Comparison of ENCODE assay signal across 22 mouse cellular contexts in the genomic region with DNA sequence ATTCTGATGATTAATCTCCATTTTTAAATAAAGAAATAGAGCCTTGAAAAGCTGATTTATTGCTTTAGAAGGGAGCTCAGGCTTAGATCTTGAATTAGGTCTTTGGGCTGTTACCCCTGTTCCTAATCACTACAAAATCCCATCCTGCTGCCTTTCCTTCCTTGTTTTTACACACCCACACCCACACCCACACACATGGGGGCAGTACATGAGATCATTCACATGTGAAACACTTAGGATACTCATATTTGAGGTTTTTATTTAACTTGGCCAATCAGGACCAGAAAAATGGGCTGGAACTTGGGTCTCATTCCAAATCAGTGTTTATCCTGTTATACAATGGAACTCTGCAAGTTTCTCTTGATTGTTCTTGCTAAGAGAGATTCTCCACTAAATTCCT. TPM values are rescaled to one million over a fixed set of nuclear protein-coding genes. Genes with fewer than 3 reads are reported as not detected.
A peak's percentile ranks its signal among the peaks of the same experiment; 100 is the strongest.
DNase-seq lines count a peak whose midpoint lies in the region; ATAC-seq and TF ChIP-seq lines count a peak whose summit lies in the region.
"Had no signal": no experiment of that assay in that cellular context is flagged by ENCODE, and none has a peak within 500 bp of the region (broad histone marks: within the 10 kb centered on the region; RNA-seq: fewer than 3 reads in every experiment).

No protein-coding gene starts in this region.

- H3K36me3 ChIP-seq in liver, adult 2 months (ENCODE audit: control insufficient read depth, insufficient read depth, low read length) = peaks cover 47% of the 10 kb centered on the region
- peaks cover 25% of the 10 kb centered on the region for H3K36me3 ChIP-seq in liver, embryonic 12.5 days
- H3K36me3 ChIP-seq in E14TG2a.4 (ENCODE audit: insufficient read depth, low read length) = peaks cover 31% of the 10 kb centered on the region

- H3K4me3 ChIP-seq in gastrocnemius, adult 2 months = no peak overlapping the region
- H3K4me3 ChIP-seq in liver, adult 2 months (ENCODE audit: insufficient read depth, low read depth, low read length) = no peak overlapping the region
- no peak overlapping the region for H3K4me3 ChIP-seq in liver, embryonic 12.5 days
- H3K4me3 ChIP-seq in E14TG2a.4 (replicated peaks; ENCODE audit: low read length) = peak overlapping the region; percentile 96; the same call in 1 of the 2 replicates

- no peak overlapping the region for H3K4me2 ChIP-seq in liver, embryonic 12.5 days

- no peak for TF ChIP-seq CTCF in gastrocnemius, adult 2 months (IDR thresholded peaks at IDR 0.05)
- TF ChIP-seq CTCF in liver, adult 2 months (IDR thresholded peaks at IDR 0.05; ENCODE audit: low read depth, low read length) = no peak
- TF ChIP-seq CTCF in E14TG2a.4 (conservative IDR thresholded peaks at IDR 0.05; ENCODE audit: low read length) = no peak

- H3K9me3 ChIP-seq in liver, embryonic 12.5 days (replicated peaks) = no peaks in the 10 kb centered on the region
- H3K9me3 ChIP-seq in E14TG2a.4 (ENCODE audit: low read length) = no peaks in the 10 kb centered on the region
- H3K9me3 ChIP-seq: forebrain, embryonic 13.5 days; G1E; hindbrain, embryonic 12.5 days had no signal

- H3K27ac ChIP-seq in gastrocnemius, adult 2 months = peak overlapping the region; percentile 93
- no peak overlapping the region; the same call in 1 of the 2 replicates for H3K27ac ChIP-seq in liver, adult 2 months (replicated peaks; ENCODE audit: insufficient read depth, low read depth, low read length)
- no peak overlapping the region for H3K27ac ChIP-seq in liver, embryonic 12.5 days
- H3K27ac ChIP-seq: forebrain, embryonic 13.5 days had no signal

- intact Hi-C loops in gastrocnemius, adult 2 months (cut with DNase I) = no loop called here
- intact Hi-C loops in gastrocnemius, postnatal 14 days (cut with DNase I; ENCODE audit: low total_unique reads) = no loop called here

- H3K9ac ChIP-seq in liver, adult 2 months (ENCODE audit: low read depth, low read length) = no peak overlapping the region
- no peak overlapping the region for H3K9ac ChIP-seq in liver, embryonic 12.5 days
- H3K9ac ChIP-seq: forebrain, embryonic 13.5 days; forebrain, postnatal 0 days; hindbrain, embryonic 12.5 days had no signal

- ATAC-seq in liver, embryonic 12.5 days = no peak
- ATAC-seq: inflammation-experienced regulatory T-cells, adult 6 months; intestine, postnatal 0 days had no signal

- H3K4me1 ChIP-seq in liver, adult 2 months (ENCODE audit: control insufficient read depth, insufficient read depth, low read length) = peaks cover 16% of the 10 kb centered on the region
- H3K4me1 ChIP-seq in liver, embryonic 12.5 days = peaks cover 38% of the 10 kb centered on the region
- peaks cover 35% of the 10 kb centered on the region for H3K4me1 ChIP-seq in E14TG2a.4 (replicated peaks; ENCODE audit: low read depth, low read length)

- no peaks in the 10 kb centered on the region for H3K27me3 ChIP-seq in liver, adult 2 months (ENCODE audit: control insufficient read depth, insufficient read depth, low read length)
- H3K27me3 ChIP-seq in liver, embryonic 12.5 days (replicated peaks) = no peaks in the 10 kb centered on the region; the same call in 1 of the 2 replicates
- H3K27me3 ChIP-seq in E14TG2a.4 (ENCODE audit: insufficient read depth, low read length) = no peaks in the 10 kb centered on the region
- H3K27me3 ChIP-seq: CH12.LX; forebrain, embryonic 13.5 days; hindbrain, embryonic 12.5 days had no signal

- TF ChIP-seq POLR2A in liver, adult 2 months (IDR thresholded peaks at IDR 0.05; ENCODE audit: extremely low read depth, insufficient read depth, low read length) = no peak

- H3K79me2 ChIP-seq in liver, adult 2 months (ENCODE audit: control insufficient read depth, insufficient read depth, low read length) = peaks cover 5% of the 10 kb centered on the region; the same call in 1 of the 2 replicates

- DNase-seq in gastrocnemius, adult 2 months = peak; percentile 57
- no peak for DNase-seq in gastrocnemius, postnatal 10 days
- peak; percentile 83 for DNase-seq in liver, adult 2 months (ENCODE audit: extremely low read depth, low read depth, low spot score)
- peak; percentile 29 for DNase-seq in gastrocnemius, postnatal 14 days
- DNase-seq in right cerebral cortex, adult 2 months (ENCODE audit: low spot score in 2 of 2) = no peak
- DNase-seq in yolk sac, embryonic 10.5 days (ENCODE audit: low spot score) = no peak
- DNase-seq: adrenal gland, postnatal 10 days; cerebellum, adult 11-12 months; cerebellum, adult 9-11 months; cerebellum, postnatal 36 days; forebrain, postnatal 0 days; heart, adult 2 months; heart, postnatal 4 days had no signal

RNA-seq across cellular contexts. Expression of gene Psma4, which starts 1.1 kb away (rescaled TPM):
- 100 to 1,000 TPM; 131 TPM for total RNA-seq in gastrocnemius, adult 2 months (2021)
- total RNA-seq in gastrocnemius, postnatal 10 days (2021) = 100 to 1,000 TPM; 164 to 166 TPM
- 166 and 211 TPM in 2 replicates for total RNA-seq in liver, adult 2 months (2014; rRNA removed)
- polyA plus RNA-seq in liver, adult 2 months (2012; rRNA removed) = 84.5 and 88.1 TPM in 2 replicates
- polyA plus RNA-seq in liver, embryonic 12.5 days (2016; fragmentation: Nextera tagmentation; extraction: Ambion mirVana) = 211 and 216 TPM in 2 replicates
- 100 to 1,000 TPM; 129 to 136 TPM for total RNA-seq in gastrocnemius, postnatal 14 days (2021)

RNA-seq across cellular contexts. Expression of gene AY074887, which starts 1.3 kb away (rescaled TPM):
- not detected for total RNA-seq in gastrocnemius, adult 2 months (2021)
- total RNA-seq in gastrocnemius, postnatal 10 days (2021) = not detected
- not detected in 2 replicates for total RNA-seq in liver, adult 2 months (2014; rRNA removed)
- not detected in 2 replicates for polyA plus RNA-seq in liver, adult 2 months (2012; rRNA removed)
- polyA plus RNA-seq in liver, embryonic 12.5 days (2016; fragmentation: Nextera tagmentation; extraction: Ambion mirVana) = 0.48 and 0.61 TPM in 2 replicates
- total RNA-seq in gastrocnemius, postnatal 14 days (2021) = not detected
- total RNA-seq: adrenal gland, postnatal 10 days; CH12.LX; forebrain, postnatal 0 days; G1E; heart, adult 2 months; heart, postnatal 10 days; heart, postnatal 4 days had no signal
- polyA plus RNA-seq: G1E; heart, adult 2 months had no signal

RNA-seq across cellular contexts. Expression of gene Chrna5, which starts 31.2 kb away (rescaled TPM):
- total RNA-seq in gastrocnemius, adult 2 months (2021) = not detected
- not detected for total RNA-seq in gastrocnemius, postnatal 10 days (2021)
- total RNA-seq in liver, adult 2 months (2014; rRNA removed) = not detected in 2 replicates
- not detected in 2 replicates for polyA plus RNA-seq in liver, adult 2 months (2012; rRNA removed)
- polyA plus RNA-seq in liver, embryonic 12.5 days (2016; fragmentation: Nextera tagmentation; extraction: Ambion mirVana) = 0.06 and 0.20 TPM in 2 replicates
- total RNA-seq in gastrocnemius, postnatal 14 days (2021) = under 1 TPM in 1 of 2 experiments, not detected in 1; 0.12 TPM
- total RNA-seq: CH12.LX; heart, adult 2 months; heart, postnatal 10 days; heart, postnatal 4 days had no signal
- polyA plus RNA-seq: heart, adult 2 months; inflammation-experienced regulatory T-cells, adult 6 months had no signal

RNA-seq across cellular contexts. Expression of gene Hykk, which starts 32.4 kb away (rescaled TPM):
- under 1 TPM; 0.64 to 0.86 TPM for total RNA-seq in gastrocnemius, adult 2 months (2021)
- total RNA-seq in gastrocnemius, postnatal 10 days (2021) = 1 to 10 TPM; 2.0 to 3.0 TPM
- total RNA-seq in liver, adult 2 months (2014; rRNA removed) = 67.9 and 68.5 TPM in 2 replicates
- 8.7 and 12.1 TPM in 2 replicates for polyA plus RNA-seq in liver, adult 2 months (2012; rRNA removed)
- 1.8 TPM in 2 replicates for polyA plus RNA-seq in liver, embryonic 12.5 days (2016; fragmentation: Nextera tagmentation; extraction: Ambion mirVana)
- 1 to 10 TPM; 1.2 to 1.7 TPM for total RNA-seq in gastrocnemius, postnatal 14 days (2021)
- polyA plus RNA-seq: G1E had no signal

Comparison
In these comparisons a context has a peak if more than half of its experiments do, and no peak if none do; other contexts are left out.
1. DNase-seq: peak in gastrocnemius, adult 2 months (single experiment), liver, adult 2 months (single experiment) and gastrocnemius, postnatal 14 days (single experiment); none in gastrocnemius, postnatal 10 days (single experiment), right cerebral cortex, adult 2 months (0 of 2) and yolk sac, embryonic 10.5 days (single experiment).